Mouse (Mus musculus): ENCODE results near the gene Gm11985. TPM values are rescaled to one million over a fixed set of nuclear protein-coding genes. Genes with fewer than 3 reads are reported as not detected.

The Gm11985 gene
- polyA plus RNA-seq, 1 experiment from 2014 or later = not detected

DNA sequence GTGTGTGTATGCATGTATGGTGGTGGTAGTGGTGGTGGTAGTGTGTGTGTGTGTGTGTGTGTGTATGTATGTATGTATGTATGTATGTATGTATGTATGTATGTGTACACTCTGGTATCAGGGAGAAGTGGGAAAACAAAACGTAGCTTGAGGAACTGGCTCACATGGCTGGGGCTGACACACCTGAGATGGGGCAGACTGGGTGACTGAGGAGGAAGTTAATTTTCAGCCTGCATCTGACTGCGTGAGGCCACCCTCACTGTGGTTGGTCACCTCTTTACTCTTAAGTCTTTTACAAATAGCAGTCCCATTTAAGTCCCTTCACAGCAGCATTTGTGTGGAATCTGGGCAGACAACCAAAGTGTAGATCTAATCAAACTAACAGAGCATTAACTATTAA lies 9.1 kb downstream of the Gm11985 start:
- 54% methylated on average over 2 of the region's 2 CpGs for WGBS (ENCODE audit: insufficient replicate concordance)
- Histone ChIP-seq H3K4me2 (no peak overlapping the region), H3K4me3 (no peak overlapping the region), H3K4me1 (no peaks in the 10 kb centered on the region), H3K27me3 (replicated peaks) (no peaks in the 10 kb centered on the region), H3K9me3 (replicated peaks) (no peaks in the 10 kb centered on the region), H3K9ac (no peak overlapping the region), H3K36me3 (no peaks in the 10 kb centered on the region), H3K27ac (no peak overlapping the region)
- no peak for ATAC-seq

DNA sequence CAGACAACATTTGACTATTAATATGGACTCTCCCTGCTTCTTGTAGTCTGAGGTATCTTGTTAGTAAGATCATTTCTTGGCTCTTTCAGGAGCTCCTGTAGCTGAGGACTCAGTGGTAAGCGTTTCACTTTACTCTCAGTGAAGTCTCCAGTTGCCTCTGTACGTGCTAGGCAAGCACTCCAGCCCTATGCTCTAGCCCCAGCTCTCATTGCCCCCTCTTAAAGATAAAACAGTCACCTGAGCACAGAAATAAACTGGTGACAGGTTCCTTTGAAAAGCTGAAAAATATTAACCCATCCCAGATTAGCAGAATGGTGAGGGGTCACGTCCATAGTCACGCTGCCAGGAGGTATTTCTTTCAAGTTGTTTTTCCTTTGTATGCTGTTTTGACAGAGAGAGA lies 9.6 kb downstream of the Gm11985 start:
- H3K9me3 ChIP-seq (replicated peaks) = no peaks in the 10 kb centered on the region
- no peak overlapping the region for H3K27ac ChIP-seq
- no peaks in the 10 kb centered on the region for H3K36me3 ChIP-seq
- H3K9ac ChIP-seq = no peak overlapping the region
- H3K4me2 ChIP-seq = no peak overlapping the region
- H3K4me1 ChIP-seq = no peaks in the 10 kb centered on the region
- ATAC-seq = no peak
- no peaks in the 10 kb centered on the region for H3K27me3 ChIP-seq (replicated peaks)
- no peak overlapping the region for H3K4me3 ChIP-seq
- 60% methylated on average over 4 of the region's 4 CpGs for WGBS (ENCODE audit: insufficient replicate concordance)

DNA sequence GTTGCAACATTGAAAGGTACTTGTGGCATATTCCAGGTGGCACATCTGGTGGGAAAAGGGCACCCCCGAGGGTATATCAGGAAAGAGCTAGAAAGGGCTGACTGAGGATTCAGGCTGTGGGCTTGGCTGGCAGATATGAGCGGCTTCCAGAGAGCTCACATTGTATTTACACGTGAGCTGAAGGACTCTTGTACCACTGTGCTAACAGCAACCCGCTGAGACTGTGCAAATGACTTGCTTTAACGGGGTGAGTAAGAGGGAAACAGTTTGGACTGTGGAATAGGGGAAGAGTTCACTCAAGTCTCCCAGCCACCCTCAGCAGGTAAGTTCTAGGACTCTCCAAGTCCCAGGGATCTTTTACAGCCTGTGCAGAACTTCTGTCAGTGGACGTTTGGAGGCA lies 14.7 kb downstream of the Gm11985 start:
- no peaks in the 10 kb centered on the region for H3K4me1 ChIP-seq
- H3K27ac ChIP-seq = no peak overlapping the region
- ATAC-seq = no peak
- H3K9ac ChIP-seq = no peak overlapping the region
- H3K36me3 ChIP-seq = no peaks in the 10 kb centered on the region
- no peak overlapping the region for H3K4me3 ChIP-seq
- WGBS (ENCODE audit: insufficient replicate concordance) = 54% methylated on average over 6 of the region's 6 CpGs
- H3K4me2 ChIP-seq = no peak overlapping the region
- no peaks in the 10 kb centered on the region for H3K27me3 ChIP-seq (replicated peaks)
- H3K9me3 ChIP-seq (replicated peaks) = no peaks in the 10 kb centered on the region

DNA sequence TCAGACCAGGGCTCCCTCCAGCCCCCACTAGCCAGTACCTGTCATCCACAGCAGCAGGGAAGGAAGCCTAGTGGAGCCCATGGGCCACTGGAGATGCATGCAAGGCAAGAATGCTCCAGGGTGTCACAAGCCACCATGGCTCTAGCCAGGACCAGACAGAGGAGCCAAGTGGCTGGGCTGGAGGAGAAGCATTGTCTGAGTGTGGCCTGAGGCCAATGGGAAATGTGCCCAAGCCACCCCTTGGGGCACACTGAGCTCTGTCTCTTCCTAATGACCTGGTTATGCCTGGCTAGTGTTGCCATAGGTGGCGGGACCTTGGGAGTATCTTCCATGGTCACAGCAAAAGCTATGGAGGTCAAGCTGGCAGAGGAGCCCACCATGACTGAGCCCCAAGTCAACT lies 18.7 kb downstream of the Gm11985 start:
- Histone ChIP-seq H3K4me2 (no peak overlapping the region), H3K9ac (no peak overlapping the region), H3K36me3 (no peaks in the 10 kb centered on the region), H3K9me3 (replicated peaks) (no peaks in the 10 kb centered on the region), H3K27ac (no peak overlapping the region), H3K4me1 (no peaks in the 10 kb centered on the region), H3K4me3 (no peak overlapping the region), H3K27me3 (replicated peaks) (no peaks in the 10 kb centered on the region)
- ATAC-seq = peak; percentile 37; the same call in 1 of the 2 replicates
- WGBS (ENCODE audit: insufficient replicate concordance) = 64% methylated on average over 1 of the region's 1 CpGs

DNA sequence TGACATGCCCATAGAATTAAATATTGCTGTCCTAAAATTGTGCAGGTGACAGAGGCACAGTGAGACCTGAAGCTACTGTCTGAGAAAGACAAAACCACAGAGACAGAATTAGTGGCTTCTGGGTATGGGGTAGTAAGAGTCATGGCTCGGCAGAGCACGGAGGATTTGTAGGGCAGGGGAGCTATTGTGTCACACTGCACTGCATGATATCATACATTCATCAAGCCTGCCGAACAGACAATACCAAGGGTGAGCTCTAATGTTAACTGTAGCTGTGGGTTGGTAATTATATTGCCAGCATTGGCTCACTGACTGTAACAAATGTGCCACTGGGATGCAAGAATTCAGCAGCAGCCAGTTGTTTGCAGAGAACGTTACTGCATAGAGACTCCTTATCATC lies 24.0 kb downstream of the Gm11985 start:
- Histone ChIP-seq H3K27ac (no peak overlapping the region), H3K4me3 (no peak overlapping the region), H3K4me1 (peaks cover 14% of the 10 kb centered on the region), H3K9ac (no peak overlapping the region), H3K27me3 (replicated peaks) (no peaks in the 10 kb centered on the region), H3K9me3 (replicated peaks) (no peaks in the 10 kb centered on the region), H3K36me3 (no peaks in the 10 kb centered on the region), H3K4me2 (no peak overlapping the region)
- 72% methylated on average over 4 of the region's 4 CpGs for WGBS (ENCODE audit: insufficient replicate concordance)
- no peak for ATAC-seq

DNA sequence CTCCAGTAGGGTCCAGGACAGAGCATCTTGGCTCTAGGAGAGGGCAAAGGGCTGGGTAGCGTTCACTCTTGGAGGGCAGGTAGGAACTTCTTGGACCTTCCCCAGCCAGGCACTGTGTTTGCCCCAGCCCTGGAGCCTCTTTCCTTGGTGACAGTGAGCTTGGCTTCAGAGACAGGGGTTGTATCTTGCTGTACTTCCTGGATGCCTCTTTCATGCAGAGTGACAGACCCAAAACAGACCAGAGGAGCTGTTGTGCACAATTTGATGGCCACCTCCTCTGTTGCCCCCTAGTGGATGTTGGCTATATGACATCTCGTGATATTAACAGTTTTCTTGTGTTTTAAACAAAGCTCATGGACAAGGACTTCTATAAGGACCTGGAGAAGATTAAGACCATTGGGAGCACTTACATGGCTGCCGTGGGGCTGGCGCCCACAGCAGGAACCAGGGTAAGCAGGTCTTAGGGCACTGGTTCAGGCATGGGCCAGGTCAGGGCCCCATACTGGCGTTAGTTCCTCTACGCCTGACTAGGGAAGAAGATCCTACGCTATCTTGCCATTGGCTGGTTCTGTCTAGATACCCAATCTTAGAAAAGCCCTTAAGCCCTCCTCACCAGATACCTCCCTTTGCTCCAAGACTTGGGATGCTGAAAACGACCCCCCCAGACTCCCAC lies 26.7 kb downstream of the Gm11985 start:
- 0 out of 2 replicates have a peak, but pooled peaks have one; percentile 40 for ATAC-seq
- Histone ChIP-seq H3K27ac (peak overlapping the region; percentile 64; the same call in 1 of the 2 replicates), H3K4me3 (no peak overlapping the region), H3K36me3 (no peaks in the 10 kb centered on the region), H3K9me3 (replicated peaks) (no peaks in the 10 kb centered on the region), H3K27me3 (replicated peaks) (no peaks in the 10 kb centered on the region), H3K9ac (no peak overlapping the region), H3K4me2 (no peak overlapping the region), H3K4me1 (peaks cover 17% of the 10 kb centered on the region)
- 60% methylated on average over 8 of the region's 8 CpGs for WGBS (ENCODE audit: insufficient replicate concordance)

DNA sequence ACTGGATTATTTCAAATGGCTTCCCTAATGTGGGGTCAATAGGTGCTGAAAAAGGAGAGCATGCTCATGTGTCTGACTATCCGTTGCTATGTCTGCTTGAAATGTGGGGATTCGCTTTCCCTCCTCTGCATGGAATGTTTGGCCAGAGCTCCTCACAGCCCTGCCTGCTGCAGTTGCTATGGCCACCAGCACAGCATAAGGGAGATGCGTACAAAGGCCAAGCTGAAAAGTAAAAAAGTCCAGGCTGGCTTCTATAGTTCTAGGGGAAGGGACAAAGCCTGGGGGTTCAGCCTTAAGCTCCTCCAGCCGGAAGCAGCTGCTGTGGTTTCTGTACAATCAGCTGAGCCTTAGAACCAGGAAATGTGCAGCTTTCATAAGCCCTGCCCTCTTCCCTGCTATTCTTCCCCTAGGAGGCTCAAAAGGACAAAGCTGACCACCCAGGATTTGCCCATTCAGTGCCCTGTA lies 27.7 kb downstream of the Gm11985 start:
- ATAC-seq = peak; percentile 52
- Histone ChIP-seq H3K9ac (no peak overlapping the region), H3K36me3 (no peaks in the 10 kb centered on the region), H3K4me2 (no peak overlapping the region), H3K4me3 (no peak overlapping the region), H3K4me1 (peaks cover 17% of the 10 kb centered on the region), H3K27ac (peak overlapping the region; percentile 64), H3K9me3 (replicated peaks) (no peaks in the 10 kb centered on the region), H3K27me3 (replicated peaks) (no peaks in the 10 kb centered on the region)
- WGBS (ENCODE audit: insufficient replicate concordance) = 45% methylated on average over 4 of the region's 4 CpGs

DNA sequence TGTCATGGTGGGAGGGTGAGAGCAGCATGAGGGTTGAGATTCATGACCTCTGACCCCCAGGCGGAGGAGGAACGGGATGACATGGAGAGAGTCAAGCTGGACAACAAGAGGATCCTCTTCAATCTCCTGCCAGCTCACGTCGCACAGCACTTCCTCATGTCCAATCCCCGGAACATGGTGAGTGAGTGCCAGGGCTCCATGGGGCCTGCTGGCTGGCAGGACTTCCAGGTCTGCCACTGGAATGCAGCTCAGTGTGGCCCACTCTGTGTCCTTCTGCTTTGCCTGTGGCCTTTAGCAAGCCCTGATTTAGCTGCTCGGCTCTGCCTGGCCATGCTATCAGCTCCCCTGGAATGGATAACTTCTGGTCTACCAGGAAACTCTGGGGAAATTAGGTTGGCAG lies 28.2 kb downstream of the Gm11985 start:
- 72% methylated on average over 6 of the region's 6 CpGs for WGBS (ENCODE audit: insufficient replicate concordance)
- Histone ChIP-seq H3K27me3 (replicated peaks) (no peaks in the 10 kb centered on the region), H3K4me1 (peaks cover 17% of the 10 kb centered on the region), H3K9me3 (replicated peaks) (no peaks in the 10 kb centered on the region), H3K4me3 (no peak overlapping the region), H3K27ac (peak overlapping the region; percentile 64; the same call in 1 of the 2 replicates), H3K9ac (no peak overlapping the region), H3K36me3 (no peaks in the 10 kb centered on the region), H3K4me2 (no peak overlapping the region)
- no peak for ATAC-seq

DNA sequence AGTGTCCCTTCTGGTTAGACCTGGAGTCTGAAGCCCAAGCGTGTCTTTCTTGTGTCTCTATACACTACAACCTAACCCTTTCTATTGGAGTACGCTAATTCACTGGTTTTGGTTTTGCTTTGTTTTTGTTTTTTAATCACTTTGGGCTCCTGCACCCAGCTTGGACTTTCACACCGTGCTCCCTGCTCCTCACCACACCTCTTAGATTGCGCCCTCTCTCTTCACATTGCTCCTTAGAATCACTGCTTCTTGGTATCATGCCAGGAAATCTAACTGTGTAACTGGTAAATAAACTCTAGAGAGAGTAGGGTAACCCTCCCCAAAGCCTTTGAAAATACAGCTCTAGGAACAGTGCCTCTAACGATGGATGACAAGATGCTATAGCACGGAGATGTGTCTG lies 30.2 kb downstream of the Gm11985 start:
- Histone ChIP-seq H3K9me3 (replicated peaks) (no peaks in the 10 kb centered on the region), H3K4me2 (no peak overlapping the region), H3K4me3 (no peak overlapping the region), H3K36me3 (no peaks in the 10 kb centered on the region), H3K27me3 (replicated peaks) (no peaks in the 10 kb centered on the region), H3K27ac (no peak overlapping the region), H3K9ac (no peak overlapping the region), H3K4me1 (peaks cover 17% of the 10 kb centered on the region)
- no peak for ATAC-seq
- 61% methylated on average over 6 of the region's 6 CpGs for WGBS (ENCODE audit: insufficient replicate concordance)

DNA sequence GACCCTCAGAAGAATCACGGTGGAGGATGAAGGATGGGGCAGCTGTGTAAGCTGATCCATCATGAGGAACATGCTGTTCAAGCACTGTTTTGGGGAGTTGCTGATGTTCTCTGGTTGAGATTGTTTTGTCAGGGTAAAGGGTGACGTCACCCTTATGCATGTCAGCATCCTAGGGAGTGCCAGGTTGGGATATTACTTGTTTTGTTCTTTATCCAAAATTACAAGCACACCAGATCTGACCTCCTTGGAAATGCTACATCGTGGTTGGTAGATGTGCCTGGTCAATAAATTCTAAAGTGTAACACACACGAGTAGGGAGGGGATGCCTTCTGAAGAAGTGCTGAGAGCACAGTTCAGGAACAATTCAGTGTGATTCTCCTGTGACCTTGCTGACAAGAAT lies 31.9 kb downstream of the Gm11985 start:
- no peak overlapping the region for H3K27ac ChIP-seq
- no peak for ATAC-seq
- H3K27me3 ChIP-seq (replicated peaks) = no peaks in the 10 kb centered on the region
- WGBS (ENCODE audit: insufficient replicate concordance) = 55% methylated on average over 4 of the region's 4 CpGs
- no peaks in the 10 kb centered on the region for H3K9me3 ChIP-seq (replicated peaks)
- H3K4me1 ChIP-seq = peaks cover 17% of the 10 kb centered on the region
- no peak overlapping the region for H3K4me2 ChIP-seq
- no peaks in the 10 kb centered on the region for H3K36me3 ChIP-seq
- no peak overlapping the region for H3K9ac ChIP-seq
- no peak overlapping the region for H3K4me3 ChIP-seq

DNA sequence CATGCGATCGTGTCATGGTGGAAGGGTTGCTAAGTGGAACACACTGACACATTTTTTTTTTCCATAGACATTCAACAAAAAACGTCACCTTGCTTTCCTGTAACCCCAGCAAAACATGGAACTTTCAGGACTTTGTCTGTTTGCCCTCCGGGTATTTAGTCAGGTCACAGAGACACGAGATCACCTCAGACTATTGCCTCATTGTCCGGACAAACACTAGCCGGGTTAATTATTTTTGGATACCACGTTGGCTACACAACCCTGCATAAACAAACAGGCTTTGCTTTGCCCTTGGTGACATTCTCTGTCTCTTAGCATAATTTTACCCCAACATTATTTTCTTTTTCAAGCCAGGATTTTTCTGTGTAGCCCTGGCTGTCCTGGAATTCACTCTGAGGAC lies 35.3 kb downstream of the Gm11985 start:
- ATAC-seq = peak; percentile 55
- Histone ChIP-seq H3K4me1 (no peaks in the 10 kb centered on the region), H3K9me3 (replicated peaks) (no peaks in the 10 kb centered on the region), H3K4me3 (no peak overlapping the region), H3K27me3 (replicated peaks) (no peaks in the 10 kb centered on the region), H3K9ac (no peak overlapping the region), H3K27ac (0 out of 2 replicates have a peak overlapping the region, but pooled peaks have one; percentile 34), H3K36me3 (no peaks in the 10 kb centered on the region), H3K4me2 (no peak overlapping the region)
- 66% methylated on average over 8 of the region's 8 CpGs for WGBS (ENCODE audit: insufficient replicate concordance)

DNA sequence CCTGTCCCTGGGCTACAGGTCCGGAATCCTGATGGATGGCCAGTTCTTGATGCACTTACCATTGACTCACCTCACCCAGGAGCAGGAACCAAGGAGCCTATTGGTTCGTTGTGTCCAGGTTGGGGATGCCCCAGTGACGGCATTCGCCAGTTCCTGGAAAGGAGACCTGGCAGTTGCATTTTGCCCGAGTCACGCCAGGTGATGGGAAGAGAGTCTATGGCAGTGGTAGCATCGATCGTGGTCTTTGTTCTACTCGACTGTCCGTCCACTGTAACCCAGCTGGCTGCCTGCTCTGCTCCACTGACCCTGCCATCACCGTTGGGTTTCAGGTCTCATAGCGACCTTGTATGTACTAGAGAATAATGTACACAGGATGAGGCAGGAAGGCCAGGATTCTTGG lies 36.0 kb downstream of the Gm11985 start:
- H3K4me2 ChIP-seq = no peak overlapping the region
- no peaks in the 10 kb centered on the region for H3K4me1 ChIP-seq
- no peak overlapping the region for H3K4me3 ChIP-seq
- peak overlapping the region; percentile 34; the same call in 1 of the 2 replicates for H3K27ac ChIP-seq
- no peaks in the 10 kb centered on the region for H3K27me3 ChIP-seq (replicated peaks)
- 73% methylated on average over 12 of the region's 12 CpGs for WGBS (ENCODE audit: insufficient replicate concordance)
- no peaks in the 10 kb centered on the region for H3K36me3 ChIP-seq
- H3K9me3 ChIP-seq (replicated peaks) = no peaks in the 10 kb centered on the region
- no peak for ATAC-seq
- H3K9ac ChIP-seq = no peak overlapping the region

DNA sequence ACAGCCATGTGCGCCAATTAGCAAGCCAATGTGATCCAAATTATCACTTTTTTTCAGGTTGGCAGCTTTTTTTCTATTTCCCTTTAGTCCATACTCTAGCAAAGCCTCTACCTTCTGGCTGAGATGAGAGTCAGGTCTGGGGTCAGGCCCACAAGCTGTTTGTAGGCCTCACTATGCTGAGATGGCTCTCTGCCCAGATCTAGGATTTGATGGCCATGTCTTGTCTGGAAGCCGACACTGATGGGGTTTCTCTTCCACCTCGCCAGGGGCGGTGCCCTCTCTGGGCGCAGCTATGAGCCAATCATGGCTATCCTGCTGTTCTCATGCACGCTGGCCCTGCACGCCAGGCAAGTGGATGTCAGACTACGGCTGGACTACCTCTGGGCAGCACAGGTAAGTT lies 37.9 kb downstream of the Gm11985 start:
- Histone ChIP-seq H3K4me3 (no peak overlapping the region), H3K27ac (no peak overlapping the region), H3K4me2 (no peak overlapping the region), H3K36me3 (no peaks in the 10 kb centered on the region), H3K4me1 (no peaks in the 10 kb centered on the region), H3K9me3 (replicated peaks) (no peaks in the 10 kb centered on the region), H3K27me3 (replicated peaks) (no peaks in the 10 kb centered on the region), H3K9ac (no peak overlapping the region)
- no peak for ATAC-seq
- 74% methylated on average over 8 of the region's 8 CpGs for WGBS (ENCODE audit: insufficient replicate concordance)
